Mouse (Mus musculus) G1E (cell line): ENCODE results near the gene Htt.

Source experiments
- CTCF ChIP-seq: IDR thresholded peaks from 2 replicates; pipeline ENCODE4 v1.5.1; 2012; ENCODE audit warnings: low read depth, low read length, inconsistent platforms, mixed read lengths
- GATA1 ChIP-seq: IDR thresholded peaks from 2 replicates; pipeline ENCODE4 v1.6.1; 2012; ENCODE audit warnings: borderline replicate concordance, low read length, inconsistent platforms, mixed read lengths
- GATA2 ChIP-seq: IDR thresholded peaks from 2 replicates; pipeline ENCODE4 v1.6.1; 2012; ENCODE audit warnings: low read depth, low read length, inconsistent platforms, borderline replicate concordance
- POLR2AphosphoS5 ChIP-seq: IDR thresholded peaks from 2 replicates; pipeline ENCODE4 v1.6.1; 2012; ENCODE audit warnings: low read depth, low read length, inconsistent platforms; ENCODE audit not compliant: insufficient replicate concordance

- TF ChIP-seq CTCF (no peak), GATA1 (no peak), GATA2 (no peak), POLR2AphosphoS5 (no peak)
Measured at GRCm38 (mm10) chr5:34943428-34943827, 181.9 kb downstream of the Htt start.
